Mouse (Mus musculus): ENCODE measurements around the gene Cabp4. TPM values are rescaled to one million over a fixed set of nuclear protein-coding genes. Genes with fewer than 3 reads are reported as not detected.

The Cabp4 gene
- polyA plus RNA-seq, 1 experiment: 0.10 TPM

DNA sequence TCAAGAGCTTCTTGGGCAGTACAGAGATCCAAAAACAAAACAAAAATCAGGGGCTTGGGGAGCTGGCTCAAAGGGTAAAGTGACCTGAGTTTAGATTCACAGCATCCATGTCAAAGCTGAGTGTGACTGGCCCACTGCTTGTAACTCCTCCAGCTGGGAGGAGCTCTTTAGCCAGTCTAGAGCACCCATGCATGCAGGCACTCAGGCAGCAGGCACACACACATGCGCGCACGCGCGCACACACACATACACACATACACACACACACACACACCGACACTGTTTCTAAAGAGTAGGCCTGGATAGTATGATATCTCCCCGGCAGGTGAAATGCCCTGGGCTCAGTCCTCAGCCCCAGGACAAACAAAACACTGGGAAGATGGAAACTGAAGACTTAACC lies 26.8 kb downstream of the Cabp4 start:
- Histone ChIP-seq H3K79me2 (ENCODE audit: control insufficient read depth, insufficient read depth) (peaks cover 16% of the 10 kb centered on the region), H3K4me3 (no peak overlapping the region), H3K27me3 (ENCODE audit: control insufficient read depth, insufficient read depth, insufficient read length) (no peaks in the 10 kb centered on the region), H3K36me3 (ENCODE audit: control insufficient read depth, insufficient read depth) (peaks cover 18% of the 10 kb centered on the region), H3ac (ENCODE audit: control insufficient read depth, insufficient read length) (no peak overlapping the region), H3K4me2 (ENCODE audit: low read depth) (no peak overlapping the region)
- no peak for TF ChIP-seq USF1 (IDR thresholded peaks at IDR 0.05; ENCODE audit: low read depth)
- no peak for TF ChIP-seq POLR2A (IDR thresholded peaks at IDR 0.05; ENCODE audit: insufficient read length, low read depth)
- TF ChIP-seq POLR2AphosphoS2 (IDR thresholded peaks at IDR 0.05; ENCODE audit: insufficient read length, low read depth): no peak
- no peak for TF ChIP-seq CEBPB (IDR thresholded peaks at IDR 0.05; ENCODE audit: insufficient read depth, poor library complexity, severe bottlenecking)
- TF ChIP-seq TCF12 (IDR thresholded peaks at IDR 0.05; ENCODE audit: insufficient read depth, poor library complexity, severe bottlenecking): no peak
- TF ChIP-seq MYOD1 (IDR thresholded peaks at IDR 0.05; ENCODE audit: control insufficient read depth in 1 of 3, insufficient read length in 2 of 3, low read depth in 2 of 3): no peak
- TF ChIP-seq MAX (IDR thresholded peaks at IDR 0.05; ENCODE audit: low read depth): no peak
- no peak for TF ChIP-seq REST (IDR thresholded peaks at IDR 0.05; ENCODE audit: insufficient read depth, insufficient read length)
- TF ChIP-seq SRF (IDR thresholded peaks at IDR 0.05; ENCODE audit: control insufficient read depth, insufficient read length, low read depth): no peak
- no peak for TF ChIP-seq MYOG (IDR thresholded peaks at IDR 0.05; ENCODE audit: control insufficient read depth in 1 of 3, insufficient read depth in 1 of 3, insufficient read length in 2 of 3, low read depth in 2 of 3)
- TF ChIP-seq TCF3 (IDR thresholded peaks at IDR 0.05; ENCODE audit: insufficient read length, low read depth): no peak
- no peak for TF ChIP-seq E2F4 (IDR thresholded peaks at IDR 0.05; ENCODE audit: insufficient read depth)

- Histone ChIP-seq H3K4me2 (ENCODE audit: low read depth) (no peak overlapping the region), H3K36me3 (ENCODE audit: control insufficient read depth, insufficient read depth) (peaks cover 23% of the 10 kb centered on the region), H3K27me3 (ENCODE audit: control insufficient read depth, insufficient read depth, insufficient read length) (no peaks in the 10 kb centered on the region), H3K79me2 (ENCODE audit: control insufficient read depth, insufficient read depth) (peaks cover 15% of the 10 kb centered on the region), H3ac (ENCODE audit: control insufficient read depth, insufficient read length) (no peak overlapping the region), H3K4me3 (no peak overlapping the region)
- TF ChIP-seq POLR2AphosphoS2 (IDR thresholded peaks at IDR 0.05; ENCODE audit: insufficient read length, low read depth) (peak; percentile 42), CEBPB (IDR thresholded peaks at IDR 0.05; ENCODE audit: insufficient read depth, poor library complexity, severe bottlenecking) (no peak), TCF12 (IDR thresholded peaks at IDR 0.05; ENCODE audit: insufficient read depth, poor library complexity, severe bottlenecking) (no peak)
Observed at GRCm38 (mm10) chr19:4115816-4116215, 28.0 kb downstream of the Cabp4 start.

- TF ChIP-seq TCF3 (IDR thresholded peaks at IDR 0.05; ENCODE audit: insufficient read length, low read depth) (no peak), POLR2AphosphoS2 (IDR thresholded peaks at IDR 0.05; ENCODE audit: insufficient read length, low read depth) (no peak), USF1 (IDR thresholded peaks at IDR 0.05; ENCODE audit: low read depth) (no peak), POLR2A (IDR thresholded peaks at IDR 0.05; ENCODE audit: insufficient read length, low read depth) (no peak), TCF12 (IDR thresholded peaks at IDR 0.05; ENCODE audit: insufficient read depth, poor library complexity, severe bottlenecking) (no peak), E2F4 (IDR thresholded peaks at IDR 0.05; ENCODE audit: insufficient read depth) (no peak), REST (IDR thresholded peaks at IDR 0.05; ENCODE audit: insufficient read depth, insufficient read length) (no peak), CEBPB (IDR thresholded peaks at IDR 0.05; ENCODE audit: insufficient read depth, poor library complexity, severe bottlenecking) (no peak), MAX (IDR thresholded peaks at IDR 0.05; ENCODE audit: low read depth) (no peak), MYOG (IDR thresholded peaks at IDR 0.05; ENCODE audit: control insufficient read depth in 1 of 3, insufficient read depth in 1 of 3, insufficient read length in 2 of 3, low read depth in 2 of 3) (no peak)
Observed at GRCm38 (mm10) chr19:4115144-4115543, 28.7 kb downstream of the Cabp4 start.

DNA sequence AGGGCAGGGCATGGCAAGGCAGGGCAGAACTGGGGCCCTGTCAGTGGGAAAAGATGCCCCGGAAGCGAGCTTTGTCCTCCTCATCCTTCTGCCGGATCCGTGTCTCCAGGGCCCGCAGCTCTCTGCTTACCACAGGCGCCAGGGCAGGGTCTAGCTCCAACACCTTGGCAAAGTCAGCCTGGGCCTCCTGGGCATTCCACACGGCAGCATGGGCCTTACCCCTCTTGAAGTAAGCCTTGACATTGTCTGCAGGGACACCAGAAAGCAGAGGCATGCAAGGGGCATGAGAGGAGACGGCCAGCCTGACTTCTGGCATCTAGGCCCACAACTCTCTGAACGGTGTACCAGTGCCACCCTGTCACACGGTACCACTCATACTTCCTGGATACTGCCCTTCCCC lies 29.3 kb downstream of the Cabp4 start:
- H3K36me3 ChIP-seq (ENCODE audit: control insufficient read depth, insufficient read depth): peaks cover 23% of the 10 kb centered on the region
- peaks cover 3% of the 10 kb centered on the region for H3K79me2 ChIP-seq (ENCODE audit: control insufficient read depth, insufficient read depth)
- H3K4me3 ChIP-seq: no peak overlapping the region
- TF ChIP-seq CEBPB (IDR thresholded peaks at IDR 0.05; ENCODE audit: insufficient read depth, poor library complexity, severe bottlenecking) (no peak), REST (IDR thresholded peaks at IDR 0.05; ENCODE audit: insufficient read depth, insufficient read length) (no peak), SRF (IDR thresholded peaks at IDR 0.05; ENCODE audit: control insufficient read depth, insufficient read length, low read depth) (no peak), MYOG (IDR thresholded peaks at IDR 0.05; ENCODE audit: control insufficient read depth in 1 of 3, insufficient read depth in 1 of 3, insufficient read length in 2 of 3, low read depth in 2 of 3) (no peak), MYOD1 (IDR thresholded peaks at IDR 0.05; ENCODE audit: control insufficient read depth in 1 of 3, insufficient read length in 2 of 3, low read depth in 2 of 3) (no peak), TCF12 (IDR thresholded peaks at IDR 0.05; ENCODE audit: insufficient read depth, poor library complexity, severe bottlenecking) (no peak), USF1 (IDR thresholded peaks at IDR 0.05; ENCODE audit: low read depth) (no peak), POLR2A (IDR thresholded peaks at IDR 0.05; ENCODE audit: insufficient read length, low read depth) (no peak), POLR2AphosphoS2 (IDR thresholded peaks at IDR 0.05; ENCODE audit: insufficient read length, low read depth) (no peak), MAX (IDR thresholded peaks at IDR 0.05; ENCODE audit: low read depth) (no peak), TCF3 (IDR thresholded peaks at IDR 0.05; ENCODE audit: insufficient read length, low read depth) (no peak), E2F4 (IDR thresholded peaks at IDR 0.05; ENCODE audit: insufficient read depth) (no peak)
- no peaks in the 10 kb centered on the region for H3K27me3 ChIP-seq (ENCODE audit: control insufficient read depth, insufficient read depth, insufficient read length)
- H3K4me2 ChIP-seq (ENCODE audit: low read depth): no peak overlapping the region
- no peak overlapping the region for H3ac ChIP-seq (ENCODE audit: control insufficient read depth, insufficient read length)

More at GRCm38 (mm10) chr19:4115144-4115543, 28.7 kb downstream of the Cabp4 start:
- Histone ChIP-seq H3ac (ENCODE audit: control insufficient read depth, insufficient read length) (no peak overlapping the region), H3K79me2 (ENCODE audit: control insufficient read depth, insufficient read depth) (peaks cover 8% of the 10 kb centered on the region), H3K4me2 (ENCODE audit: low read depth) (no peak overlapping the region), H3K27me3 (ENCODE audit: control insufficient read depth, insufficient read depth, insufficient read length) (no peaks in the 10 kb centered on the region), H3K4me3 (no peak overlapping the region), H3K36me3 (ENCODE audit: control insufficient read depth, insufficient read depth) (peaks cover 23% of the 10 kb centered on the region)

- H3K4me2 ChIP-seq (ENCODE audit: low read depth): peak overlapping the region; percentile 59
- H3K4me3 ChIP-seq: no peak overlapping the region
- H3K36me3 ChIP-seq (ENCODE audit: control insufficient read depth, insufficient read depth): peaks cover 23% of the 10 kb centered on the region
- no peaks in the 10 kb centered on the region for H3K27me3 ChIP-seq (ENCODE audit: control insufficient read depth, insufficient read depth, insufficient read length)
- H3ac ChIP-seq (ENCODE audit: control insufficient read depth, insufficient read length): no peak overlapping the region
- no peaks in the 10 kb centered on the region for H3K79me2 ChIP-seq (ENCODE audit: control insufficient read depth, insufficient read depth)
- TF ChIP-seq REST (IDR thresholded peaks at IDR 0.05; ENCODE audit: insufficient read depth, insufficient read length) (no peak), MYOG (IDR thresholded peaks at IDR 0.05; ENCODE audit: control insufficient read depth in 1 of 3, insufficient read depth in 1 of 3, insufficient read length in 2 of 3, low read depth in 2 of 3) (no peak), TCF3 (IDR thresholded peaks at IDR 0.05; ENCODE audit: insufficient read length, low read depth) (no peak), POLR2A (IDR thresholded peaks at IDR 0.05; ENCODE audit: insufficient read length, low read depth) (no peak), USF1 (IDR thresholded peaks at IDR 0.05; ENCODE audit: low read depth) (peak; percentile 9), CEBPB (IDR thresholded peaks at IDR 0.05; ENCODE audit: insufficient read depth, poor library complexity, severe bottlenecking) (no peak), TCF12 (IDR thresholded peaks at IDR 0.05; ENCODE audit: insufficient read depth, poor library complexity, severe bottlenecking) (no peak), MYOD1 (IDR thresholded peaks at IDR 0.05; ENCODE audit: control insufficient read depth in 1 of 3, insufficient read length in 2 of 3, low read depth in 2 of 3) (no peak)
Observed at GRCm38 (mm10) chr19:4113806-4114230, 30.0 kb downstream of the Cabp4 start.
